Mouse (Mus musculus) v-Abl transformed pro-B cells (cell line): ENCODE results near the gene Tubg1.

ENCODE experiments used
- in situ Hi-C, 2 experiments: fragments of 400-800 bp; cut with MboI; formaldehyde crosslinking; loops; one replicate each; pipeline ENCODE4 v1.15.1; 2025; ENCODE audit not compliant: unreplicated experiment in 2 of 2

Gene Tubg1

GRCm38 (mm10) chr11:101119761-101120544, at the start of gene Tubg1, which contains the start of gene Retreg3:
Tubg1 (plus strand) TSS chr11:101119938.
Retreg3 (minus strand) TSS chr11:101119893.
- in situ Hi-C loops, result loop anchor here in 1 of 2 experiments (5.0 kb wide), 1 partner anchor 38 kb away; the partner anchor contains the start of gene Coasy

DNA sequence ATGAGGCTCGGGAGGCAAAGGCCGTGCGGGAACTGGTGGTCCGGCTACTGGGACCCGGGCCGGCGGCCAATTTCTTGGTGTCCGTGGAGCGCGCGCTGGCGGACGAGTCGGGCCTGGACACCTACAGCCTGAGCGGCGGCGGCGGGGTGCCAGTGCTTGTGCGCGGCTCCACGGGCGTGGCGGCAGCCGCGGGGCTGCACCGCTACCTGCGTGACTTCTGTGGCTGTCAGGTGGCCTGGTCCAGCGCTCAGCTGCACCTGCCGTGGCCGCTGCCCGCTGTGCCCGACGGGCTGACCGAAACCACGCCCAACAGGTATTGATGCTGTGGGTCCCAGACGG, 49.6 kb upstream of the Tubg1 start:
- in situ Hi-C loops, result no loop called here

- in situ Hi-C loops, result no loop called here
Observed at GRCm38 (mm10) chr11:101070987-101071386, 48.8 kb upstream of the Tubg1 start.

- in situ Hi-C loops, result no loop called here
Observed at GRCm38 (mm10) chr11:101071810-101072428, 47.8 kb upstream of the Tubg1 start.

GRCm38 (mm10) chr11:101078121-101078520, 41.6 kb upstream of the Tubg1 start, which contains the start of gene Hsd17b1:
Hsd17b1 (plus strand) TSS chr11:101078411.
- in situ Hi-C loops, result loop anchor here in 1 of 2 experiments (25.0 kb wide), 1 partner anchor 359 kb away; the partner anchor contains the start of genes Ifi35, Ptges3l, Rpl27 and Rundc1

DNA sequence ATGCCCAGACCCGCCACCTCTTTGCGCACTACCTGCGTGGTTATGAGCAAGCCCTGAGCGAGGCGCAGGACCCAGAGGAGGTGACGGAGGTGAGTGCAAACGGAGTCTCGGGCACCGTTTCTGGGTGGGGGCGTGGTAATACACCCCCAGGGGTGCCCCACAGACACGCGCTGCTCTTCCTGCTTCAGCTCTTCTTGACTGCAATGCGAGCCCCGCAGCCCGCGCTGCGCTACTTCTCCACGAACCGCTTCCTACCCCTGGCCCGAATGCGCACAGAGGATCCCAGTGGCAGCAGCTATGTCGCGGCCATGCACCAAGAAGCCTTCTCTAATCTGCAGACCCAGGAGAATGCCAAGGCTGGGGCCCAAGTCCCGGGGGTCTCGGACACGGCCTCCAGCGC, 40.0 kb upstream of the Tubg1 start:
- in situ Hi-C loops, result loop anchor here (5.0 to 25.0 kb wide), 4 partner anchors 38 to 358 kb away; partner anchors contain the start of genes Cntnap1 (in 1 of the 2), Ifi35 (in 1 of the 2), Plekhh3 (in 1 of the 2) and Ptges3l (in 1 of the 2)

- in situ Hi-C loops, result loop anchor here (5.0 to 25.0 kb wide), 4 partner anchors 37 to 357 kb away; partner anchors contain the start of genes Cntnap1 (in 1 of the 2), Ifi35 (in 1 of the 2), Plekhh3 (in 1 of the 2) and Ptges3l (in 1 of the 2)
Observed at GRCm38 (mm10) chr11:101080421-101080820, 39.3 kb upstream of the Tubg1 start.

- in situ Hi-C loops, result loop anchor here (5.0 to 25.0 kb wide), 4 partner anchors 36 to 356 kb away; partner anchors contain the start of genes Cntnap1 (in 1 of the 2), Ifi35 (in 1 of the 2), Plekhh3 (in 1 of the 2) and Ptges3l (in 1 of the 2)
Observed at GRCm38 (mm10) chr11:101081659-101082058, 38.1 kb upstream of the Tubg1 start.

- in situ Hi-C loops, result loop anchor here (5.0 to 25.0 kb wide), 4 partner anchors 35 to 355 kb away; partner anchors contain the start of genes Cntnap1 (in 1 of the 2), Ifi35 (in 1 of the 2), Plekhh3 (in 1 of the 2) and Ptges3l (in 1 of the 2)
Observed at GRCm38 (mm10) chr11:101082208-101083082, 37.3 kb upstream of the Tubg1 start, which contains the start of gene Coasy. Coasy (plus strand) TSS chr11:101082565.

GRCm38 (mm10) chr11:101083083-101083697, 36.5 kb upstream of the Tubg1 start:
- in situ Hi-C loops, result loop anchor here (5.0 to 25.0 kb wide), 4 partner anchors 34 to 354 kb away; partner anchors contain the start of genes Cntnap1 (in 1 of the 2), Ifi35 (in 1 of the 2), Plekhh3 (in 1 of the 2) and Ptges3l (in 1 of the 2)

- in situ Hi-C loops, result loop anchor here (5.0 to 25.0 kb wide), 4 partner anchors 33 to 353 kb away; partner anchors contain the start of genes Cntnap1 (in 1 of the 2), Ifi35 (in 1 of the 2), Plekhh3 (in 1 of the 2) and Ptges3l (in 1 of the 2)
Observed at GRCm38 (mm10) chr11:101084246-101084645, 35.5 kb upstream of the Tubg1 start.

GRCm38 (mm10) chr11:101084811-101085210, 34.9 kb upstream of the Tubg1 start:
- in situ Hi-C loops, result loop anchor here (5.0 to 25.0 kb wide), 4 partner anchors 32 to 352 kb away; partner anchors contain the start of genes Cntnap1 (in 1 of the 2), Ifi35 (in 1 of the 2), Plekhh3 (in 1 of the 2) and Ptges3l (in 1 of the 2)

DNA sequence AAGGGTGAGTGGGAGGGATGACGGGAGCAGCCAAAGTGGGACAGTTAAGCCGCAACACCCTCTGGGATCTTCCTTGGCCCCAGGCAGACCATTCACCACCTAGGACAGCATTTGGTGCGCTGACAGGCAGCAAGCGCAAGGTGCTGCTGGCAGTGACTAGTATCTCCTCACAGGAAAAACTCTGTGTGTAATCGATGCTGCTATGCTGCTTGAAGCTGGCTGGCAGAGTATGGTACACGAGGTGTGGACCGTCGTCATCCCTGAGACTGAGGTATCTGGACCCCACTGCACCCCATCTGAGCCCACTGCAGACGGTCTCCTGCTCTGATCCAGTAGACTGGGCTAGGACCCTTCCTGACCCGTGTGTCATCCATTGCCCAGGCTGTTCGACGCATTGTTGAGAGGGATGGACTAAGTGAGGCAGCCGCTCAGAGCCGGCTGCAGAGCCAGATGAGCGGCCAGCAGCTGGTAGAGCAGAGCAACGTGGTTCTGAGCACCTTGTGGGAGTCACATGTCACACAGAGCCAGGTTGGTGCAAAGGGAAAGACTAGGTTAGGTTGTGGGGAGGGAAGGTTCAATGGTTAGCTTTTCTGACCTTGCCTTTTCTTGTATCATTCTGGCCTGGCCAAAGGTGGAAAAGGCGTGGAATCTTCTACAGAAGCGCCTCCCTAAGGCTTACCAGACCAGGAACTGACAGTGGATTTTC, 34.0 kb upstream of the Tubg1 start:
- in situ Hi-C loops, result loop anchor here in 1 of 2 experiments (25.0 kb wide), 1 partner anchor 352 kb away; the partner anchor contains the start of genes Ifi35, Ptges3l, Rpl27 and Rundc1

- in situ Hi-C loops, result loop anchor here in 1 of 2 experiments (25.0 kb wide), 1 partner anchor 351 kb away; the partner anchor contains the start of genes Ifi35, Ptges3l, Rpl27 and Rundc1
Observed at GRCm38 (mm10) chr11:101086323-101086674, 33.4 kb upstream of the Tubg1 start.

- in situ Hi-C loops, result loop anchor here in 1 of 2 experiments (25.0 kb wide), 1 partner anchor 350 kb away; the partner anchor contains the start of genes Ifi35, Ptges3l, Rpl27 and Rundc1
Observed at GRCm38 (mm10) chr11:101086756-101087681, 32.7 kb upstream of the Tubg1 start, which contains the start of gene Mlx. Mlx (plus strand) TSS chr11:101087277.

GRCm38 (mm10) chr11:101087682-101088055, 32.1 kb upstream of the Tubg1 start:
- in situ Hi-C loops, result loop anchor here in 1 of 2 experiments (25.0 kb wide), 1 partner anchor 350 kb away; the partner anchor contains the start of genes Ifi35, Ptges3l, Rpl27 and Rundc1

- in situ Hi-C loops, result loop anchor here in 1 of 2 experiments (25.0 kb wide), 1 partner anchor 347 kb away; the partner anchor contains the start of genes Ifi35, Ptges3l, Rpl27 and Rundc1
Observed at GRCm38 (mm10) chr11:101089931-101090330, 29.8 kb upstream of the Tubg1 start.
